Mouse (Mus musculus) neutrophil, adult 5-6 weeks (primary cell): ENCODE data around the gene Cers6. TPM values are rescaled to one million over a fixed set of nuclear protein-coding genes. Genes with fewer than 3 reads are reported as not detected.

Experiments used
- ATAC-seq: fragments of 151-379, 151-347 bp; 2 replicates; pipeline ENCODE4 v1.8.0; 2017; ENCODE audit warnings: mild to moderate bottlenecking, moderate TSS enrichment; ENCODE audit not compliant: insufficient number of reproducible peaks, poor library complexity, low FRiP score, severe bottlenecking; ENCODE audit errors: extremely low read depth
- total RNA-seq: library from RNA; stranded (forward); fragments of 200-1000 nt; gene quantifications from 2 replicates; pipeline ENCODE4 v1.2.3, GENCODE M21; 2017

Gene Cers6
- total RNA-seq, 1 experiment from 2014 or later, result 60.6 TPM

DNA sequence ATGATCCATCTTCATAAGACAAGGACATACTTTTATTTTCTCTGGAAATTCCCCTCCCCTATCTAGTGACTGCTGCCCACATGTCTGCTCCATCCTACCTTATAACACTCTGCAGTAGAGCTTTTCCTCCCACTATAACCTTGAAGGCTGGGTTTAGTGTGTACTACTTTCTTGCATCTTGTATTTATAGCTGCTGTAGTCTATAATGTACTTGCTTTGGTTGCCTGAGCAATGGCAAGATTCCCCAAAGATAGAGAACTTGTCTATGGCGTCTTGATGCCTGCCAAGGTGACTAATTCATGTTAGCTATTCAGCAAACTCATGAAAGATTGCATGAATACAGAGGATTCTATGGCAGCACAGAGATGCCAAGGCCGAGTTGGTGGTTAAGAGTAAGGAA, 176.1 kb downstream of the Cers6 start:
- no peak for ATAC-seq

DNA sequence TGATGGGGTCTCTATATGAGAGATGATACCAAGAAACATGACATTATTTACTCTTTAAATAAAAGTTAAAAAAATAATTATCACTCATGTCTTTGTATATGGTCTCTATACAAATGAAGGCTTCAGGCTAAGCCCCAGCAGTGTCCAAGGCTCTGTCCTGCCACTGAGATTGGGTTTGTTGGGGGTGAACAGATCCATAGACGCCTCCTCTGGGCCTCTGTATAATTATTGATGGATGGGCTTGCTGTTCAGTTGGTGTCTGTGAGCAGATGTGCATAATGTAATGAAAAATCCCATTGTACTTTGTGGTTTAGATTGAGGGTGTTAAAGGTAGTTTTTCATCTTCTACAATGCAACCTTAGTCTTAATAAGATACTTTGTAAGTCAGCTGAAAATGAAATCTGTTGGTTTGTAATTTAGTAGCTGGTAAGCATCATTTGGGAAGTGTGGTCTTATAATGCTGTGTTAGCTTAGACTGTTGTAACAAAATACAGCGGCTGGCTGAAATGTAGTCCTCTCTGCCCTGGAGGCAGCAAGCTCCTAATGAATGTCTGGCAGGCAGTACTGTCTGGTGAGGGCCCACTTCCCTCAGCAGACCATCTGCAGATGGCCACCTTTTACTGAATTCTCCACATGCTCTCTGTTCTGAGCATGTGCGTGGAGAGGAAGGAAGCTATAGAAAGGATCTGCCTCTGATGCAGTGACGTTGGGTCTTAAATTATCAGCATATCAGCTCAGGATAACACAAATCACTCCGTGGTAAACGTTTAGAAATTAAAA, 181.3 kb downstream of the Cers6 start:
- no peak for ATAC-seq

DNA sequence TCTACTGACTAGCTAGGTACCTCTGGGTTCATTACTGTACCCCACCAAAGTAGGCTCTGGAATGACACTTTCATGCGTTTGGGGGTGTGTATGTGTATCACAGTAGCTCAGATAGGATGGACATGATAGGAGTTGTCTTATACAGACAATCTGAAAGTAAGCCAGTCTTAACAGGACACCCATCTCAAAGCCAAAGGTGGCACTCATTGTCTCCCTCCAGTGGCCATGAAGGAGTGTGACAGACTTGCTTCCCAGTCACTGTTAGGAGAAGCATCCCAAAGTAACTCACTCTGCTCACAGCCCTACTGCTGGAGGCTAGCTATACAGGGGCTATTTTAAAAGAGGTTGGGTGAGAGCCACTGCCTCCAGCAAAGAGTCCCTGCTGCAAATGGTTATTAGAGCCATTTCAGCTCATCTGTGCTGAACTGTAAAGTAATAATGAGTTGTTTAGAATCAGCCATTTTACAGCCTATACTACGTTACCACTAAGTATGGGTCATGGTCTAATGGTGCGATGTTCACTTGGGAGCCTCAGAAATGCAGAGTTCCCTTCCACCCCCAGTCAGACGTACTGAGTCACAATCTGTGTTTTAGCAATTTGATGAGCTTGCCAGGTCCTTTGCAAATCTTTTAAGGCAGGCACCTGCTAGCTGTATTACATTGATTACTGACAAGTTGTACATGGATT, 182.3 kb downstream of the Cers6 start:
- ATAC-seq, result peak; percentile 61; the same call in 1 of the 2 replicates

DNA sequence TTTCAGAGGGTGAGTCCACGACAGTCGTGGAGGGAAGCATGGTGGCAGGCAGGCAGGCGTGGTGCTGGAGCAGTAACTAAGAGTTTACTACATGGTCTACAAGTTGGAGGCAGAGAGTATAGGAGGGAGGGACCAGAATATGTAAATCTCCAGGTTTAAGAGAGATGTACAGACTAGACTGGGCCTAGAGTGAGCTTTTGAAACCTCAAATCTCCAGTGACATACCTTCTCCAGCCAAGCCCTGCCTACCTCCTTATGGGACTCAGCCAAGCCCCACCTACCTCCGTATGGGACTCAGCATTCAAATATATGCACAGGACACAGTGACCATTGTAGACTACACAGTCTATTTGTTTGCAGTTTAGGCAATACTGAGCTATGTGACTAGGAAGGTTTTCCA, 184.7 kb downstream of the Cers6 start:
- no peak for ATAC-seq

DNA sequence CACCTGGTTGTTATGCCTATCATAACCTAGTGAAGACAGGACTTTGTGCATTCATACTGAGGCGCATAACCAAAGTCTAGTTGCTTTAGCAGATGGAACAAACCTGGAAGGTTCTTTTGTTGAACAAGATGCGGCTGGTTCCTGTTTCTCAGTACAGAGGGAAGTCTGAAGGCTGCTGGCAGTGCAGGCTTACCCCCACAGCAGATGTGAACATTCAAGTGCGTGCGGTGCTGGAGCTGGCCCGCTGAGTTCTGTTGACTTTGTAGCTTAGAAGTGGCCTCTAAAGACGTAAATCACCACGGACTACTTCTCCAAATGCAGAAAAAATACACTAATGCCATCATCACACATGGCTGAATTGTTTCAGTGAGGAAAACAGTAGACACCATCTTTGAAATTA, 186.1 kb downstream of the Cers6 start:
- ATAC-seq, result no peak

DNA sequence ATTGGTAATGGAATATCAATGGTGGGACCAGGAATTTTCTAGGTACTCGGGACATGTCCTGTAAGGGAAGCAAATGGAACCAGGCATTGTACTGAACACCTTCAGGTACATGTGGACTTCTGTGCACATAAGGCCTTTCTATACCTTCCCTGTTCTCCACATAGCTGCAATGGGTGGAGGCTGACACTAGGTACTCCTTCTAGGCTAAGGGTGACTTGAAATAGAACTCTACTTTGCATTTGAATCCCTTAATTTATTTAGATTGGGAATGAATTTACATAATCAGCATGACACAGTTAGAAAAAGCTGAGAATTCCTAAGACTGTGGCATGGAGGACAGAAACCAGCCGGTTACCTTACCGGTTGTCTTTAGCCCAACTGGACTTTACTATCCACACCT, 186.6 kb downstream of the Cers6 start:
- ATAC-seq, result no peak

DNA sequence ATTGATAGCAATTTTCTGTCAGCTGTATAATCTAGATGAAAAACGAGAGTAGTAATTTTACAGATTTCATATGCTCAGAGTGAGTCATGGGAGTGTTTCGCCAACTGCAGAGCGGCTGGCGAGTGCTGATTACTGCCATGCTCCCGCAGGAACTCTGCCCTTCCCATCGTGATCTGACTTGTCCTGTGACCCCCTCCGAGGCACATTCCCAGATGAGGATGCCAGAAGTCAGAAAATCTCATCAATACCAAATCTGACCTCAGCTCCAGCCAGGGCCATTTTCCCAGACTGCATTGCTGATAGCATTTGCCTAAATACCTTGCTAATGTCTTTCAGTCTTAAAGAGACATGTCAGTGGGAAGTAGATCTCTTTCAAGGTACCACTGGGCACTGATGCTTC, 187.9 kb downstream of the Cers6 start:
- ATAC-seq, result no peak

DNA sequence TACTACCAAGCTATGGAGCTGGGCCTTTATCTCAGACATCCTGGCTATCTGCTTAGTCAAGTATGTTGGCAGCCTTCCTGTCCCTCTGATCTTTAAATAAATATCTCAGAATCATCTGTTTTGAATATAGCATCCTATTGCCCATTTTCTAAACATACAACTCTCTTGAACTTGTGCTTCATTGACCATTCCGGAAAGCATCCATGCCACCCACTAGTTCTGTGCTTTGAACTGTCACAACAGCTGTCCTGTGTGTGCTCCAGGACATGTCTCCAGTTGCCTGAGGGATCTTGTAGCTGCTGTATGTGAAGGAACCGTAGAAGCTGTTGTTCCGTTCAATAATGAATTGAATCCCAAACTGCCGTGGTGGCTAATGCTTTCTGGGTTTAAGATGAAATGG, 188.9 kb downstream of the Cers6 start:
- no peak for ATAC-seq

DNA sequence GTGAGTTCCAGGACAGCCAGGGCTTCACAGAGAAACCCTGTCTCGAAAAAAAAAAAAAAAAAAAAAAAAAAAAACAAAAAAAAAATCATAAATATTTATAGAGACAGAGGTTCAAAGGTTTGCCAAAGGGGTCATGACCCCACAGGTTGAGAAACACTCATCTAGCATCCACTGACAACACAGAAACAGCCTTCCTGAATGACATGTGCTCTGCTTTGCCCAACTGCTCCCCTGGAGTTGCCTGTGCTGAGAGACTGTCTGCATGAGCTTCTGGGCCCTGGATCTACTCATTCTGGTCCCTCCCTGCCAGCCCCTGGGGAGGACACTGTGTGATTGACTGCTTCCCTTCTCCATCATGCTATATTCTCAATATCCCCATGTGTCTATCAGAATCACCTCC, 190.4 kb downstream of the Cers6 start:
- ATAC-seq, result no peak

DNA sequence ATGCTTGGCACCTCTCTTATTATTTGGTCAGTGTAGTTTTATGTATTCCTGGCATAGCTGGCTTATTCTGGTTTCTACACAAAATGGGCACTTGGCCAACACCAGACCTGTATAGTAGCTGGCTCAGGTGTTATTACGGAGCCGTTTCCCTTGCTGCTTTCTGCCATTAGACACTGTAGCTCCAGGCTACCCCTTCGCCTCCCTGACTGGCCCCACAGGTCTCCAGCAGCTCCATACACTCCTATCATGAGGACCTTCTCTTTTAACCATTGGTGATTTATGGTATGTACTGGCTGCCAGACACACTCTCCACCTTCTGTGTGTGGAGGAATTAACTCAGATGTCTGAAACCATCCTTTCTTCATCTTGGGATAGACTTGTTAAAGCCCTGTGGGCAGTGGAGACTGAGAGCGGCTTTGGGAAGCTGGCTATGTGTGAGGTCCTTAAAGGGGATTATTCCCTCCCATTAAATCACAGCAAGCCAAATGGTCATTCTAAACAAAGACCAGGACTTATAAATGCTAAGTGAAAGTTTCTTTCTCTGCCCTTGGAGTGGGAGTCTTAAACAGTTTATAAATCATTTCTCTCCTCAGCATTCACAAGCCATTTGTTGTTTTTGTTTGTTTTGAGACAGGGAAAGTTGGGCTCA, 192.1 kb downstream of the Cers6 start:
- ATAC-seq, result no peak

DNA sequence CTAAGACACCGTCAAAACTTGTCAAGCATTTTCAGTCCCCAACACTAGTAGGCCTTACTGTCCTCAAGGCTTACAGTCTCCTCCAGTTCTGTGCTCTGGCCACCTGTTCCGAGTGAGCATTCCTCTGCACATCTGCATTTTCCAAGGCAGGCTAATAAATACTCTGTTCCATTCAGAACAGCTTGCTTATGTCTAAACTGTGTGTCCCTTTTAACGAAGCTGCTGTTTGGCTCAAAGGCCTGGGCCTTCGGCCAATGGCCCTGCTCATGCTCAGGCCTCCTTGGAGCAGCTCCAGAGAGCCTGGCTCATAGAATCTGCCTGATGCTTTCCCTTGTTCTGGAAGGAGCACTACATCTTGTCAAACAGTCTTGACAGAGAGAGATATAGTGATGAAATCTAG, 193.0 kb downstream of the Cers6 start:
- no peak for ATAC-seq

DNA sequence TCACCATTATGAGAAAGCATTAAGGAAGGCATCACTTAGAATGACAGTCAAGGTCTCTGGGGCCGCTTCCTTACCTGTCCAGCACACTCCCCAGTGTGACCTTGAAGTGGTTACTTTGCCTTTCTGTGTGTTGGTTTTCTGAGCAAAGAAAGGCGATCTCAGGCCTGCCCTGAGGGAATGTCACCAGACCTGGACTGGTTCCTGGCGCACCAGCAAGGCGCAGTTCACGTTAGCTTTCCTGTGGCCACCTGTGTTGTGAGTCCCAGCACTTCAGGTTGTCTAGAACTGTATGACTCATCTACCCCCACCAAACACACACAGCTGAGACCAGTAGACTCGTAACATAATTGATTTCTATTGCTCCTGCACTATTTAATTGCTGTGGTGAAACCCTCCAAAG, 193.9 kb downstream of the Cers6 start:
- no peak for ATAC-seq

DNA sequence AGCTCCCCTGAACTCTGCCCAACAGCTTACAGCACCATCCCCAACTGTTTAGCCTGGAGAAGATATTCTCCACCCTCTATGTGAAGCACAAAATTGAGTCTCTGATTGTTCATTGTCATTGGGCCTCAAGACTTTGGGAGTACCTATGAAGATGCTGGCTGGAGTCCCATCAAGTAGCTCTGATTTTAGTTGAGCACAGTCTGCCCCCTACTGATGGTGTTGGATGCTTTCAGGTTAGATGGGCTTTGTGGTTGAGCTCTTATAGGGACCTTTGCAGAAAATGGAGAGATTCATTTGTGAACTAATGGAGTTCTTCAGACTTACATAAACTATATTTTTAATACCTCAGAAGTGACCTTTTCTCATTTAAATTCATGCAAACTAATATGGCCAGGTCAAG, 200.1 kb downstream of the Cers6 start:
- ATAC-seq, result no peak

DNA sequence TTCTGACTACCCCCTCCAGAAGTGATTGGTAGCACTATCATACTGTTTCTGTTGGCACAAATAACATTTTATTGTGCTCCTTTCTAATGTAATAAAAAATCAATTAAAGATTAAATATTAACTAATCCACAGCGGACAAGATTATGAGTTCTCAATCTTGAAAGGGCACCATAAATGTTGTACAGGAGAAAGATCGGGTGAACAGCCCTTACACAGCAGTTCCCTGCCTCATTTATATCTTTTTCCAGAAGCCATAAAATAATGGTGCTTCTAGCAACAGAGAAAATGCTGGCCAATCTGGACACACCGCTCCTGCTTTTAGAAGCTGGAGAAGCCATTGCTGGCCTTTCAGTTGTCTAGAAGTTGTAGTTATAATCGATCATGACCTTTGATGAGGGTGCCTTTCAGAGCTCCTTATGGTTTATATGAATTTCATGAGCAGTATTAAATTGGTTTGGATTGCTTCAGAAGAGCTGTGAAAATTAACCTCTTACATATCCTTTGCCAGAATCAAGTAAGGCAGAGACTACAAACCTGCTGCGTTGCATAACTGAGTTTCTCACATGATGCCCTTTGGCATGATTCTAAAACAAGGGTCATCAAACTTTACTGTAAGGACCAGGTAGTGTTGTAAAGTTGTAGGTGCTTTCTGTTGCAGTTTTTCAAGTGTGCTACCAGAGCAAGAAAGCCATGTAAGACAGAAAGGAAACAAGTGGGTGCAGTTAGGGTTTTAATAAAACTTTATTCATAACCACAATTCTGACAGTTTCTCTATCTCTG, 200.9 kb downstream of the Cers6 start:
- no peak for ATAC-seq

DNA sequence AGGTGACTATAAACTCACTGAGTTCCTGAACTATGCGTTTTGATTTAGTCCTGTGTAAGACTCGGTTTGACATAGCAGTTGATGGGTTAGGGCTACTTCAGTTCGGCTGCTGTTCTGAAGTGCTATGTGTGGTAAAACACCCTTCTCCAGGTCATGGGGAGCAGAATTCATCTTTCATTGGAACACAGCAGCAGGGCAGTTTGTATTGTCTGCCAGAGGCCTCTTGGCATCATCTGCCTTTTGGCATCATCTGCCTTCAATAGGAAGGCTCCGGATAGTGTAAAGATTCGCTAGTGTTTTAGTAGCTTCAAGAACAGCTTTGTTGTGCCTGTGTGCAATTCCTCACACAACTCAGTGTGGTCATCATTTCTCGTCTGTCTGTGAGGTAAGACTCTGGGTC, 203.5 kb downstream of the Cers6 start:
- ATAC-seq, result no peak

DNA sequence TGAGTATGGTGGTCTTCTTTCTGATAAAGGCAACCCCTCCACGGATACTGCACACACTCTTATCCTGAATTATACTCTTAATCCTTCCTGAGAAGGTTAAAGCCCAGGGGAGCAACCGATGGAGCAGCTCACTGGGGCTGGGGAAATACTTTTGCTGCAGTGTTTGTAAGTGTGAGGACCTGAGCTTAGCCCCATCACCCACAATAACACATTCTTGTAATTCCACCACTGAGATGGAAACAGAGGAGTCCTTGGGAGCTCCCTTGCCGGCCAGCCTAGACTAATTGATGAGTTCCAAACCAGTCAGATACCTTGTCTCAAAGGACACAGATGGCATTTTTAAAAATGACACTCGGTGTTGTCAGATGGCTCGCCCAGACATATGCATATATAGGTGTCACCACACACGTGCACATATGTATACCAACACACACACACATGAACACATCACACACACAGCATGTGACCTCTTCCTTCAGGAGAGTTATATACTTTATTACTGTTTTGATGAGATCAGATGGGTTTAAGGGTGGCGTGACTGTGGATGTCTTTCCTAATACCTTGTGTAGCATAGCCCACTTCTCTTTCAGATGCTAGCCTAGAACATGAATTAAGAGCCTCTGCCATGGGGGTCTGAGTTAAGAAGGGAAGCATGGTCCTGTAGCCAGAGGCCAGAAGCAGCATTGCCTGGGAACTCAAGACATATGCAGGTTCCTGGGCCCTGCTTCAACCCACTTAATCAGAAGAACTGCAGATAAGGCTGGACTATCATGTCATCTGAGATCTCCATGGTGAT, 210.4 kb downstream of the Cers6 start:
- ATAC-seq, result no peak

DNA sequence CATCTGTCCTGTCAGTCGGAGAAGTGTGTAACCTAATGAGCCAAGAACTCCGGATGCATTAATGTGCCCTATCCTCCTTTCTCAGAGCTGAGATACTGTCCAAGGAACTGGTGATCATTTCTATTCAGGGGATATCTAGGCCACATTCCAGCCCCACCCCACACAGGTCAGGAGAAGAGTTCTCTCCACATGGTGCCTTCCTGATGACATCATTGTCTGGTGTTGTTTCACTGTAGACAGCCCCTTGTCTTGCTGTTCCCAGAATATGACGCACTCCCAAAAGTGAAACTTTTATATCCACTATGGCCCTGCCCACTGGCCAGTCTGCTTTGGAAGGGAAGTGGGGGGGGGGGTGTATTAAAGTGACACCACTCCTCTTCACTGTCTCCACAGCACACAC, 215.9 kb downstream of the Cers6 start:
- no peak for ATAC-seq

DNA sequence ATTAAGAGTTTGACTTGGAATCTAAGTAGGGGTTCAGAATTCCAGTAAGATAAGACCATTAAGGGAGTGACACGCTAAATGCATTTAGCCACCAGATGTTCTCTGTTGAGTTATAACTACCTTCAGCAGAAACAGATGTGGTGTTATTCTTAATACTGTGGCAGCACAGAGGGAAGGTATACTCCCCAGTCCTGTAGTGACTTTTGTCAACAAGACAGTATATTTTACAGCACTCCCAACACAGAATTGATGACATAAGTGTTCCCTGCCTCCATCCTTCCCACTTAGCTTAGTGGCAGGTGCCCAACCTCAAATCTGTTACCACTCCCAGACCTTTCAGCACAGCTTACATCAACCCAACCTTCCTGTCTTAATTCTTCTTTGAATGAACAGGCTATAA, 219.5 kb downstream of the Cers6 start:
- no peak for ATAC-seq
